Mouse (Mus musculus) left cerebral cortex, postnatal 25 days (tissue): ENCODE data around the gene Zfp503. TPM values are rescaled to one million over a fixed set of nuclear protein-coding genes. Genes with fewer than 3 reads are reported as not detected.

Source experiments
- DNase-seq, 2 experiments: peaks; one replicate each; pipeline ENCODE4 v3.0.0; 2022; ENCODE audit warnings: low spot score in 2 of 2, mixed read lengths in 1 of 2
- intact Hi-C: fragments of 180-260 bp; cut with DNase I; formaldehyde crosslinking; loops from one replicate; pipeline ENCODE4 v1.15.1; 2025
- total RNA-seq, 2 experiments: library from RNA; stranded (reverse); gene quantifications; 2 replicates each; pipeline ENCODE4 v1.2.3; 2021

Zfp503 gene
- total RNA-seq, 2 experiments from 2014 or later, result 2.2 to 4.8 TPM

DNA sequence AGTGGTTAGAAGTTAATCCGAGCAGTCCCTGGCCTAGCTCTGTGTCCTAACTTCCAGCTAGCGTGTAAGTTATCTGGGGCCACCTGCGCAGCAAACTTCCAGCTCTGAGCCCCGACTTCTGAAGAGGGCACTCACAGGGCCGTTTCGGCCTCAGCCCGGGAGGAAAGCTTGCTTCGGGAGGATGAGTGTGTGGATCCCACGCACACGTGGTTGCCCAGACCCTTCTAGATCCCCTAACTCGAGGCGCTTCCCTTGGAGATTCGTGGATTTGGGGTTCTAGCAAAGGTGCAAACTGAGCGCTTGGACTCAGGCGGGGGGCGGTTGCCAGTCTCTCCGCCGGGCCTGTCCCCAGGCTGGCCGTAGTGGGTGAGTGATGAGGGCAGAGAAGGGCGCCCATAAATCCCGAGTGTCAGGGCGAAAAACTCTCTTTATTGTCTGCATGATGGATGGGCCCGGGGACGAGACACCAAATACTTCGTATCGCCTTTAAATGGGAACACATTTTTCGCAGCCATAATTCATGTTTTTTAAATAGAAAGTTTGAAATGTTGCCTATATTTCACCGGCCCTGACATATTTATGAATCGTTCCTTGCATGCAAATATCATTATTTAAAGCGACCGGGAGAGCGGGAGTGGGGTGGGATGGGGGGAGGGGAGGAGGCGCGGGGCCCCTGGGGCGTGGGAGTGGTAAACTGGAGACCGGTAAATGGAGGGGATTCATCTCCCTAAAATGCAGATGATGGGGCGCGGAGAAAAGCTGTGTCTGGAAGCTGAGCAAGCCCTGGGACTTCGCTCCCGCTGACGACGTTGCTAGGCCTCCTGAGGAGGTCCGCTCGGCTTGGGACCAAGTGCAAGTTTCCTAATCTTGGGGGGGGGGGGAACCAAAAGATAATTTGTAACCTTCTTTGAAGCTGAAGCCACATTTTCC, 4.9 kb upstream of the Zfp503 start:
- no peak for DNase-seq
- intact Hi-C loops, result loop anchor here (5.0 kb wide), 1 partner anchor 43 kb away; no protein-coding TSS in a partner anchor

- DNase-seq, result no peak
- intact Hi-C loops, result loop anchor here (5.0 kb wide), 1 partner anchor 44 kb away; no protein-coding TSS in a partner anchor
Measured at GRCm38 (mm10) chr14:21993251-21994060, 4.1 kb upstream of the Zfp503 start.

DNA sequence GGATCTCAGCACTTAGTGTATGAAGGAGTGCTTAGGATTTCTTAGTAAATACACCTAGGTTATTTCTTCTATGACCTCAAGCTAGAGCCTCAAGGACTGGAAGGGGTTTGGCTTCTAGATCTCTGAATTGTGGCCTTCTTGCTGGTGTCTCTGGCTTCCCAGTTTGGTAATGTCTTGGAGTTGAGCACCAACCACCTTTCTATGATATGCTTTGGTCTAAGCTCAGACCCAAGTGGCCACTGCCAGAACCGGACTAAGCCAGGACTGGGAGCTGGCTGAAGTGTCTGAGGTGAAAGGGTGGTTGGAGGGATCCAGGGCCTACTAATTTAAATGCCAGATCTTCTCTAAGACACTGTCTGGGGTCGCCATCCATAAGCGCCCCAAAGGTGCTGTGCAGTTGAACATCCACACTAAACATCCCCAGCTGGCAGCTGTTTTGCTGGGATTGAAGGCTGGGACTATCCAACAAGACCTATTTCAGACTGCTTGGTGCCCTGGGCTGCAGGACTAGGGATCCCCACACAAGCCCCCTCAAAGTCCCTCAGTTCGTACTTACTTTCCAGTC, 3.0 kb upstream of the Zfp503 start:
- intact Hi-C loops, result loop anchor here (5.0 kb wide), 1 partner anchor 45 kb away; no protein-coding TSS in a partner anchor
- DNase-seq, result no peak

DNA sequence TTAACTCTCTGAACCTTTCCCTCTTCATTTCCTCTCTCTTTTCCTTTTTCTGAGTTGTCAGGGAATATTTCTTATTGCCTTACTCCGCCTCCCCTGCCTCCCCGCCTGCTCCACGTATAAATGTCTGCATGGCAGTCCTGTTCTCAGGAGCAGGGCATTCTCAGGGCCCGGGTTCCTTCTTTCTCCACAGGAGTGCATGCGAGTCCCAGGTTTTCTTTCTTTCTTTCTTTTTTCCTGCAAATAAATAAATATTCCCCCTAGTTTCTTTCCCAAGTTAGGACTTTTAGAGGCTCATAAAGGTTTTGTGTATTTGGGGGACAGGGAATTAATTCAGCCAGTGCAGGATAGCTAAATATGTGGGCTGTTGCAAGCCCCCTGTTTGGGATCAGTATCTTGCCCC, 2.5 kb upstream of the Zfp503 start:
- DNase-seq, result no peak
- intact Hi-C loops, result loop anchor here (5.0 kb wide), 1 partner anchor 45 kb away; no protein-coding TSS in a partner anchor

DNA sequence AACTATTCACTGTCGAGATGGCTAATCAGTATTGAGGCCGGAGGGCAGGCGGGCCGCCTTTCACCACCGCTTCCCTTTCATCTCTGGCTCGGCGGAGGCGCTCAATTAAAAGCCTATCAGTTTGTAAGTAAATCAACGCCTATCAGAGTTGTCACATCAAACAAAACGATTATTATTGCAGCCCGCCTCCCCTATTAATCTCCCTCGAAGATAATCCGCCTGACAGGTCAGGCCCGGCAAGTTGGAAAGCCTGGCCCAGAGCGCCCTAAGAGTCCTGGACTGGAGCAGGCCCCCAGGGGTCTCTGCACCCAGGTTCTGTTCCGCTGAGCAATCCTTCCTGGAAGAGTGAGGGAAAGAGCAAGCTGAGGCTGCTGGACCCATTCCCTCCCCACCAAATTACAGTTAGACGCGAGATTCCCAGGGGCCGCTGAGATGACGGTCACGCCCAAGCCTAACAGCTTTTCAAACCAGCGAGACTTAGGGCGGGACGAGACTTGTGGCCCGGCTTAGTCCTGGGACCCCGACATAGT, 1.9 kb upstream of the Zfp503 start:
- intact Hi-C loops, result loop anchor here (5.0 kb wide), 1 partner anchor 46 kb away; no protein-coding TSS in a partner anchor

GRCm38 (mm10) chr14:21990321-21991021, 1.1 kb upstream of the Zfp503 start:
- DNase-seq, result no peak
- intact Hi-C loops, result loop anchor here (5.0 kb wide), 1 partner anchor 47 kb away; no protein-coding TSS in a partner anchor

More for the DNA sequence above, 1.9 kb upstream of the Zfp503 start:
- DNase-seq, result no peak

DNA sequence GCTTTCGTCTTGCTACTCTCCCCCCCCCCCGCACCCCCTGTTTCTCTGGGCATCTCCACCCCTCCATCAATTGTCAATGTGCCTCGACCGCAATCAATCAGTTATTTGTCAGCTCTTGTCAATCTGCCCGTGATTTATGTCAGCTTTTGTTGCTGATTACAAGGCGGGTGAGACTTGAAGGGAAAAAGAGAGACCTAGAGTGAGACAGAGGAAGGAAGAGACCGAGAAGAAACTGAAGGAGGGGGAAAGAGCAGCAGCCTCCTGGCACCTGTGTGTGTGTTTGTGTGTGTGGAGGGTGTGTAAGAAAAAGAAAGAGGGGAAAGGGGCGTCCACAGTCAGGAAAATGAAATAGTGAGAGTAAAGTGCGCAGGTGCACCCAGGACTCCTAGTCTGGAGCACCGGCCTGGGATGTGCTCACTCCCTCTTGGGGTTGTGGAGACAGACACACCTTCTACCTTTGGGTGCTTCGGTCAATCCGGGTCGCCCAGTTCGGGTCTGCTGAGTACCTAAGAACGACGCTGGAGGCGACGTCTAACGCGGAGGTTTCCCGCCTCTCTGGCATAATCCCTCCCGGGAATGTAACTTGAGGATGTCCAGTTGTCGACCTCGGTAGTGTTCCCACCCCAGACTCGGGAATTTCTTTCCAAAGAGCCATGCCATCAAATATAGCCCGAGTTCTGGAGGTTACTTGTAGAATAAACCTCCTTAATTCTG, 667 bp downstream of the Zfp503 start:
- intact Hi-C loops, result loop anchor here (5.0 to 10.0 kb wide), 2 partner anchors 454 to 816 kb away; no protein-coding TSS in a partner anchor
- no peak for DNase-seq

- DNase-seq, result peak; percentile 90 to 93
- intact Hi-C loops, result loop anchor here (5.0 to 10.0 kb wide), 2 partner anchors 454 to 817 kb away; no protein-coding TSS in a partner anchor
Measured at GRCm38 (mm10) chr14:21987660-21988576, 1.5 kb downstream of the Zfp503 start.

DNA sequence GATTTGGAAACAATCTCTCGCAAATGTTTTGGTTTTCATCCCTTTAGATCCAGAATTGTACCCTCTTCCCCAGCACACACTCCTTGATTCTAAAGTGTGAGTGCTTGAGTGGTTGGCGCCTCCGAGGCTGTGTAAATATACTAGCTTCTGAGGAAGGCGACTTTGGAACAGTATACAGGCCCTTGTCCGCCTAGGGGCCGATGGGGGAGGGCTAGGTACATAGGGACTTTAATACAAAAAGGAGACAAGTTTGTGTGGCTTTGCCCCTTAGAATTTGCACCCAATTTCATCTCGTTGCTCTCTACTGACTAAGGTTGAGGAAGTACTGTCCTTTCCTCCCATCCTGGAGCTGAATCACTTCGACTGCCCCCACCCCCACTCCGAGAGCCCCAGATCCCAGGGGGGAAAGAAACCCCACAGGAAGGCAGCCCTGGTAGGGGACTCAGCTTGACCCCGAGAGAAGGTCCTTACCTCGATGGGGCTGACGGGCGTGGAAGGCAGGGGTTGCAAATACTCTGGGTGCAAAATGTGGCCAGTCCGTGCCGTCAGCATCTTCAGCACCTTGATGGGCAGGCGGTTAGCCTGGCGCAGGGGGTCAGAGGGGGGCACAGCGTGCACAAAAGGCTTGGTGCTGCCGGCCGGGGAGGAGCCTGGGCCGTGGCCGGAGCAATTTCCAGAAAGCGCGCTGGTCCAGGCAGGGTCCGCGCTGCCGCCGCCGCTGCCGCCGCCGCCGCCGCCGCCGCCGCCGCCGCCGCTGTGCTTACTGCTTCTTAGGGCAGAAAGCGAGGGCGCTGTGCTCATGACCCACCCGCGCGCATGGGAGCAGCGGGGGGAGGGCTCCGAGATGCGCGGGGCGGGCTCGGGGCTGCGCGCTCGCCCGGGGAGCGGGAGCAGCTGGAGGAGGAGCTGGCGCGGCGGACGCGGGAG, 2.4 kb downstream of the Zfp503 start:
- DNase-seq, result peak in 1 of 2 experiments; percentile 26
- intact Hi-C loops, result loop anchor here (1.0 to 10.0 kb wide), 4 partner anchors 455 to 1059 kb away; no protein-coding TSS in a partner anchor

DNA sequence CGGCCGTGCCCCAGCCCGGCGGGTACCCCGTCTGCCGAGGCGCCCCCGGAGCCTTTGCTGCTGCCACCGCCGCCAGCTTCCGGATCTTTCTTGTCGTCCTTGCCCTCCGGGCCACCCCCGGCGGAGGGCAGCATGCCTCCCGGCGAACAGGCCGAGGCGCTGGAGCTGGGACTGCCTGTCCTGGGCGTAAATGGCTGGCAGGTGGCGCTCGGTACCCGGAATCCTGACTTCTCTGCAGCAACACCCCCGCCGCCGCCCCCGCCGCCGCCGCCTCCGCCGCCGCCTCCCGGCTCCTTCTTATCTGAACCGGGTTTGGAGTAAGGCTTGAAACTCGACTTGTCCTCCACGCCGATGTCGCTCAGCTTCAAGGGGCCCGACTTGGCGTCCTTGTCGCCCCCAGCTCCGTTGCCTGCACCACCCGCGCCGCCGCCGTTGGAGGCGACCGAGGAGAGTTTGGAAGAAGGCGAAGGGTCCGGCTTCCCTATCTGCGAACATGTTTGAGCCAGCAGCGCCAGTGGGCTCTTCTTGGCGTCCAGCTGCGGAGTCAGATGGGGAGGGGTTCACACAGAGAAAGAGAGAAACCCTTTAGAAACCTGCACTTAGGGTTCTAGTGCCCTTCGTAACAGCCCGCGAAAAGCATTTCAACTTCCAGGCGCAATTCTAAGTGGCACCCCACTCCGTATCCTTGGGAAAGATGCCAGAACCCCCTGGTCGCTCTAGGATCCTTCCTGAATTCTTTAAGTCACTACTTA, 3.2 kb downstream of the Zfp503 start:
- peak; percentile 74 to 76 for DNase-seq
- intact Hi-C loops, result loop anchor here (1.0 to 10.0 kb wide), 4 partner anchors 456 to 1060 kb away; no protein-coding TSS in a partner anchor

DNA sequence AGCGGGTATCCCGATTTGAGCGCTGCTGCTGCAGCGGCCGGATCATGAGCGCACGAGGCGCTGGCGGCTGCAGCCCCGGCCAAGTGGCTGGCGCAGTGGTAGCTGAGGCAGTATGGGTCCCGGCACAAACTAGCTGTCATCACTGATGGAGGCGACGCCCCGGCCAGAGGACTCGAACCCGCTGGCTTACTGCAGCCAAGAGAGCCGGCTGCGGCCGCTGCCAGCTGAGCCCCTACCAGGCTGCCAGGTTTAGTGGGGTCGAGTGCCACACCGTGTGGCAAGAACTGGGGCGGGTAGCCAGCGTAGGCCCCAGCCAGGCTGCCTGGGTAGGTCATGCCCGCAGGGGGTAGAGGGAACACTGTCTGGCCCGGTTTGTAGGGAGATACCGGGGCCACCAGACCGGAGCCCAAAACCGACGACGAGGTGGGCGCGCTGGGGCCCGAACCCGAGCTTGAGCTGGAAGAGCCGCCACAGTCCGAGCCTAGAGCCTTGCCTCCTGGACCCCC, 3.9 kb downstream of the Zfp503 start:
- intact Hi-C loops, result loop anchor here (5.0 to 10.0 kb wide), 2 partner anchors 457 to 819 kb away; no protein-coding TSS in a partner anchor

DNA sequence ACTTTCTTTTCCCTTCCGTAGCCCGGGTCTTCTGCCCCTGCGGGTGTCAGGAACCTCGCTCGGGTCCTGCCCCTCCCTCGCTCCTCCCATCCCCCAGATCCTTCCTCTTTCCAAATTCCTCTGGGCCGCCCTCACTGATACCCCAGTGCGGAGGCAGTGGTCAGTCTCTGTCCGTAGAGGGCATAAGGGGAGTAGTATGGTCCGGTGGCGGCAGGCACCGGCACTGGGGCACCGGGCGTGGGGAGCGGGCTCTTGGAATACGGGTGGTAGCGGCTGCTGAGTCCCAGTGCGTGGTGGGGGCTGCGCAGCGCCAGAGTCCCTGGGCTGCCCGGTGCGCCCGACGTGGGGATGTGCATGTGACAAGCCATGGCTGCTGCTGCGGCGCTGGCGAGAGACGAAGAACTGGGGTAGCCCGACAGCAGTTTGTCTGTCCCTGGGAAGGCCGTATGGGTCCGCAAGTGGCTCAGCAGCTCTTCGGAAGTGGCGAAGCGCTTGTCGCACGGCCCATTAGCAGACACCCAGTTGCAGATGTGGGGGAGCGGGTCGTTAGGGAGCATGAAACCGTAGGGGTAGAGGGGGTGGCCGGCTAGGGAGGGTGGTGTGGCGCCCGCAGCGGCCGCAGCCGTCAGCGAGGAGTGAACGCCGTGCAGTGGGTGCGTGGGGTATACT, 4.5 kb downstream of the Zfp503 start:
- no peak for DNase-seq
- intact Hi-C loops, result loop anchor here (5.0 to 10.0 kb wide), 2 partner anchors 457 to 820 kb away; no protein-coding TSS in a partner anchor

More for the DNA sequence above, 3.9 kb downstream of the Zfp503 start:
- DNase-seq, result no peak

DNA sequence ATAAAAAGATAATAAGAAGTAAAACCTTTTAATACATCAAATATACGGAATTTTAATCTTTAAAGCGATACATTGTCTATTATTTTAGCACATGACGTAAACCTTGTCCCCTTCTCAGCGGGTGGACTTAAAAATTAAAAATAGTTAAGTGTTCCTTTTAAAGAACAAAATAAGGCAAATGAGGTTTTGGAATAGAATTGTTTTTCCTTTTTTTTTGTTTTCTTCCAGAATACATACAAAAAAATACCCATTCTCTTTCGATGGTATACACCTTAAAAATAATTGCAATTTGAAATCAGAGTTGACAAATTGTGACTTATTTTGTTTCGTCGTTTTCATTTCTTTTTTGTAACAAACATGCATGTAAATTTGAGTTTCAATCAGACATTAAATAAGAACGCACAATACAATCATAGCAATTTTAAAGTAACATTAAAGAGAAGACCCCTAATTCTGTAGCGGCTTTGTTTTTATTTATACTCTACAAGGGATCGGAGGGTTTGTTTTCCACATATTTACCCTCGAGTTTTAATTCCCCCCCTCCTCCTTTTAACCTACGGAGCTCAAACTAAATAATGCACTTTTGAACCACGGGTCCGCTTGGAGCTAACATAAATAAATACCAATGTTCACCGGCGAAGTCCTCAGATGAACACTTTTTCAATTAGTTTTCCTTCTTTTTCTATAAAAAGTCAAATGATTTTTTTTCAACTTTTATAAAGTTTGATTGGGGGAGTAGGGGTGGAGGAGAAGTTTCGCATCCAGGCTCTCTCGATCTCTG, 5.3 kb downstream of the Zfp503 start:
- intact Hi-C loops, result loop anchor here (10.0 kb wide), 1 partner anchor 821 kb away; no protein-coding TSS in a partner anchor
- DNase-seq, result no peak
